Mouse (Mus musculus) retina, postnatal 7 days (tissue): Measurements from ENCODE around the gene Rin2.

Source experiments
- DNase-seq: peaks from one replicate; pipeline ENCODE4 v3.0.0-alpha.2; 2012; ENCODE audit warnings: low read depth, low spot score

Gene Rin2

GRCm38 (mm10) chr2:145675142-145675755 is at the start of gene Rin2:
Gene Rin2 (plus strand): TSS chr2:145675215.
- no peak for DNase-seq

DNA sequence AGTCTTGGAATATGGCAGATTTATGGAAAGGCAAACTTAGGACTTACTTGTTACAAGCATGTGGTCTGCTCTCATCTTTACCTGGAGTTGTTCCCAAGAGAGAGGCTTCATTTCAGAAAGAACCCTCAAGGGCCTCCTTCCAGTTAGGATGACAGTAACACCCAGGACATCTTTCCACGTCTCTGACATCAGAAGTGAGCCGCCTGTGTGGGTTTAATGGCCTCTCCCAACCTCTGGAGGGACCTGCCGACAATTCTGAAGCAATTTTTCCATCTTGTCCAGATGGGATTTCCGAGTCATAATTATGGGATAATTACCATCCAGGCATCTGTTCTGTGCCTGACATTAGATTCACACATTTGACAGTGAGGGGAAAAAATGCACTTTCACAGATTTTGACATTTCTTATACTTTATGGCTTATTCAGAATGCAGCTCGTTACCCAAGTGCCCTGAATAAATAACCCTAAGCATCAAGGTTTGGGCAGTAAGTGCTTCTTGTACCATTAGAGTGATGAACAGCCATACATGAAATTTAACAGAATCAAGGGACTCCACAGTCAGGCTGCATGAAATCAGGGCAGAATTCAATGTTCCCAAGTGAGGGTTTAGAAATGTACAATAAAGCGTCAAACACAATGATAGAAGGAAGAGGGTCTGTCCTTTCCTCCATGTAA is 43.8 kb upstream of the Rin2 start:
- DNase-seq: no peak

DNA sequence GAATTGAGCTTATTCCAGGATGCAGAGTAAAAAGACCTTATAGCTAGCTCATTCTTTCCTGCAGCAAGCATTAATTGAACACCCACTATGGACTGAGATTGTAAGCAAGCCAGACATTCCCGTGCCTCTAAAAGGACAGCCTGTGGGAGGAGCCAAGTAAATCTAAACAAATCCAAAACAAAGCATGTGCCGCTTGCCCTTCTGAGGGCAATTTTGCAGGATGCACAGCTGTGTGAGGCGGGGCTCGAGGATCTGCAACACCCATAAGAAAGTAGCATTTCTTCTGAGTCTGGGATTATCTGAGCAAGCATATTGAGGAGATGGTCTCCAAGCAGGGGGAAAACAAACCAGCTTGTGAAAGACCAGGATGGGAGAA is 43.2 kb upstream of the Rin2 start:
- no peak for DNase-seq

DNA sequence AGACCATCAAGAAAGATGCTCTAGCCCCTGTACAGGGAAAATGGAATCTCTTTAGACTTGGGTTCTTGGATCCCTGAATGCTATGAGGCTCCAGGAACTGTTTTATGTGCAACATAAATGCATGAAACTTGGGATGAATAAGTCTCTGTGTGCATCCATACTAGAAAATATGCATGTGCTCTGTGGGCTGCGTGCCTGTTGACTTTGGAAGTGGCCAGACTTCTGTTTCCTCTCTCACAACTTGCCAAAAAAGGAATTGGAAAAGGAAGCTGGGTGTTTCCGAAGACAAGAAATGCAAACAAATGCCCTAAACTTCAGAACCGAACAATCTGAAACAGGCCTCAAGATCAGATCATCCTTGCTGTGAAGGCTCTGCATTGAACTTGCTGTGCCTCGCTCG is 41.2 kb upstream of the Rin2 start:
- no peak for DNase-seq

DNA sequence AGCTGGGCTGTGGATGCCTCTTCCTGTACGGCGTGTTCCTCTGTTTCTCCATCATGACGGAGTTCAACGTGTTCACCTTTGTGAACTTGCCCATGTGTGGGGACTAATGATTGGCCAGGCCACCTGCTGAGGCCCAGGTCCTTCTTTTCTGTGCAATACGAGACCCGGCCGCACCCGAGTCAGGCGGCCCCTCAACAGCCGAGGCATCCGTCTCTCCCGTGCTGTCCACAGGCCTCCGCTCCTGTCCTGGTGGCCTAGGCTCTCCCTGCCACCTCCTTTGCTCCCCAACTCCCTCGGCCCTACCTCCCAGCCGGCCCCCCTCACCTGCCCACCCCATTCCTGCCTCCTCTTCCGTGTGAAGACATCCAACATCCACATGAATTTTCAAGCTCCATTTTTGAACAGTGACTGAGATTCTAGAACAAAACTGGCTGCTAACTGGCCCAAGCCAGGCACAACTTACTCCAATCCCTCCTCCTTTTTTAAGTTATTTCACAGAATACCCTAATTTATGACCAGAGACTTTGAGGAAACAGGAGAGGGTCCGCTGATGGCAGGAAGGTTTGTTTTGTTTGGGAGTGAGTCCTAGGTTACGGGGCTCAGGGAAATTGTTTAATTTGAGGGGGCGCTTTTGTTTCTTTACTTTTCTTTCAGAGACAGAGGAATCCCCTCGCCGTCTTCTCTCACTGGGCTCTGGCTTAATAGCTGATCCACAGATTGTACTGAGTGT is 34.6 kb upstream of the Rin2 start:
- no peak for DNase-seq

DNA sequence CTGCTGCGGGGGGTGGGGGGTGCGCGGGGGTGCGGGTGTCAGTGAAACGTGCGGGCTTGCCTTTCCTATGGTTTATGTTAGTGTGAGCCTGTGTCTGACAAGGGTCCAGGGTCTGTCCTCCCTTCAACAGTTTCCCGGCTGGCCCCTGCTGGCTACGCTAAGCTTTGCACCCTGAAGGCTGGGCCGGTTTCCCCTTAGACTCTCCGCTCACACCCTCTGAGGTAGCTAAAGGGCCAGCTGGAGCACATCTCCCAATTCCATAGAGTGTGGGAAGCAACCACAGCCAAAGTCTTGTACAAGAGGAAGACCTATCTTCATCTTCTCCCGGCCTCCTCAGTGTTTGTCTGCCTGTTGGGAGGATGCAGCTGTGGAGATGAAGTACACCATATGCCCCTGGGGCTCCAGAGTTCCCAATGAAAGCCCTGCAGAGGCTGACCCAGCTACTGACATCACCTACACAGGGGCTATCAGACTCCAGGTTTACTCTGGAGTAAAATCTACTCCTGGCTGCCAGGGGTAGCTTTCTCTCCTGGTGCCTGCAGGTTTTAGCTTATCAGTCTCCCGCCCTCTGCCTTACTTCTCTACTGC is 19.5 kb upstream of the Rin2 start:
- no peak for DNase-seq

GRCm38 (mm10) chr2:145656121-145656520 is 18.9 kb upstream of the Rin2 start:
- DNase-seq: no peak

DNA sequence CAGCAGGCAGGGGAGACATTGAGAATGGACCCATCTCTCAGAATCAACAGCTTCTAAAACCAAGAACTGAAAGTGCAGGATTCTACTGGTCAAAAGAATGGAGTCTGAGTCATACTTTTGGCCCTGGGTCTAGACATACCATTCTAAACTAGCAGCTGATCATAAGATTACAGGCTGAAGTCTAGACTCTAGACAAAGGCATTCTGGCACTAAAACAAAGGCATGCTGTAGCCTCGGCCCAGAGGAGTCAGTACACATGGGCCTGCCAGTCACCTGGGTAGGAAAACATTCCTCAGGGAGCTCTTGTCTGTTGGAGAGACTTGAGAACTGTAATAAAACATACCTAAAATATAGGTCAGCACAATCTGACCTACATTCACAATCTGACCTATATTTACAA is 18.3 kb upstream of the Rin2 start:
- no peak for DNase-seq

DNA sequence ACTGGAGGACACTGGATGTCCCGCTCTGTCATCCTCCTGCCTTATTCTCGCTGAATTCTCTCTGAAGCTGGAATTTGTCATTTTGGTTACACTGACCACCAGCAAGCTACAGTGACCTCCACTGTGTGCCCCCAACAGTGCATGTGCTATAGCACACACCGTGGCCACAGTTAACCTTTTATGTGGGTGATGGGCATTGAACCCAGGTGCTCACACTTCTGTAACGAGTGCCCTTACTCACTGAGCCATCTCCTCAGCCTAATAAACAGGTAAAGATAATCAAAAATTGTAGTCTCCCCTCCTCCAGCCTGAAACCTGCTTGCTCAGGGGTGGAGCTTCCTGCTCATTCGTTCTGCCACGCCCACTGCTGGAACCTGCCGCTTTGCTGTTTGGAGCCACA is 13.8 kb upstream of the Rin2 start:
- no peak for DNase-seq

DNA sequence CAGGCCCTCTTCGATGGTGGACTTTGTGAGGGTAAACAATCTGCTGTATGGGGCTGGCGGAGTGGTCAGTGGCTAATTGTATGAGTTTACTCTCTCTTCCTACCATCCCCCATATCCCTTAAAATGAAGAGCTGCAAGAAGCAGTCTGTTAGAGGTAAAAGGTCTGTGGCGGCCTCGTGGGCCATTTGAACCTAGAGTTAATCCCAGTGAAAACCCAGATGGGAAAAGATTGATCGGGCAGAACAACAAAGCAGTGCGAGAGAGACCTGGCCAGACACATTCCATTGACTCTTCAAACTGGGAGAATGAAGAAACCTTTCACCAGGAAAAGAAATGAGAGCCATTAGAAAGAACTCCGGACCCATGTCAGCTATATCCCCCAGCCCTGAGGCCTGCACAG is 11.1 kb upstream of the Rin2 start:
- DNase-seq: no peak

GRCm38 (mm10) chr2:145664311-145664710 is 10.7 kb upstream of the Rin2 start:
- no peak for DNase-seq

- no peak for DNase-seq
These were observed 6.9 kb upstream of the Rin2 start for GRCm38 (mm10) chr2:145668135-145668534.

GRCm38 (mm10) chr2:145670131-145670530 is 4.9 kb upstream of the Rin2 start:
- DNase-seq: no peak

- DNase-seq: no peak
These were observed 396 bp upstream of the Rin2 start for GRCm38 (mm10) chr2:145674496-145675141.

- no peak for DNase-seq
These were observed 935 bp downstream of the Rin2 start for GRCm38 (mm10) chr2:145675756-145676543.

GRCm38 (mm10) chr2:145676544-145676925 is 1.5 kb downstream of the Rin2 start:
- DNase-seq: no peak

- no peak for DNase-seq
These were observed 1.9 kb downstream of the Rin2 start for GRCm38 (mm10) chr2:145676936-145677335.

- no peak for DNase-seq
These were observed 5.1 kb downstream of the Rin2 start for GRCm38 (mm10) chr2:145680141-145680540.

- DNase-seq: no peak
These were observed 5.7 kb downstream of the Rin2 start for GRCm38 (mm10) chr2:145680762-145681161.

DNA sequence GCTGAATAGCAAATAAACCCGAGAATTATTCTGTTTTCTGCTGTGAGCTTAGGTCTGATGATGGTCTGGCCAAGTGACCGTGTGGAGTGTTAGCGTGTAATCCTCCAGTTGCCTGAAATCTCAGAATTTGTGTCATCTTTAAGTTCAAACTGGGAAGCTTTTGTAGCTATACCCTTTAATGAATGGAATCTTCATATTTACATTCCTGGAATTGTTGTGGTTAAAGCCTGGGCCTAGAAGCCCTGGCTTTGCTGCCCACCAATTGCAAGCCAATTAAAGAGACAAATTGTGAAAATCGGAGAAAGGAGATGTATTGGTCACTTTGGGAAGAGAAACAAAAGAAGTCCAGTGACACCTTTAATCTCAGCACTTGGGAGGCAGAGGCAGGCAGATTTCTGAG is 6.6 kb downstream of the Rin2 start:
- no peak for DNase-seq

- DNase-seq: no peak
These were observed 7.9 kb downstream of the Rin2 start for GRCm38 (mm10) chr2:145682924-145683323.
